Mouse (Mus musculus) large intestine, adult 2 months (tissue): ENCODE results near the gene Gm3685. TPM values are rescaled to one million over a fixed set of nuclear protein-coding genes. Genes with fewer than 3 reads are reported as not detected.
"Not testable (repeated sequence)": the region's sequence is repeated elsewhere in the genome, so short reads cannot be mapped to it uniquely, and the experiment has no call there.

Experiments used
- DNase-seq: peaks from one replicate; pipeline ENCODE4 v3.0.0-alpha.2; 2012; ENCODE audit warnings: low read depth, low spot score
- WGBS: fragments of 180-500 bp; shearing (Covaris S2); methylation state at CpG from one replicate; pipeline ENCODE4 v1.1.7; 2018; 5-methylcytosine and 5-hydroxymethylcytosine counted together
- polyA plus RNA-seq: library from polyadenylated mRNA; depleted of rRNA; stranded (reverse); fragments of >200 nt; gene quantifications from 2 replicates; pipeline ENCODE4 v1.2.3, GENCODE M21; 2012; rRNA removed

Gm3685 gene
- not detected in 2 replicates for polyA plus RNA-seq

DNA sequence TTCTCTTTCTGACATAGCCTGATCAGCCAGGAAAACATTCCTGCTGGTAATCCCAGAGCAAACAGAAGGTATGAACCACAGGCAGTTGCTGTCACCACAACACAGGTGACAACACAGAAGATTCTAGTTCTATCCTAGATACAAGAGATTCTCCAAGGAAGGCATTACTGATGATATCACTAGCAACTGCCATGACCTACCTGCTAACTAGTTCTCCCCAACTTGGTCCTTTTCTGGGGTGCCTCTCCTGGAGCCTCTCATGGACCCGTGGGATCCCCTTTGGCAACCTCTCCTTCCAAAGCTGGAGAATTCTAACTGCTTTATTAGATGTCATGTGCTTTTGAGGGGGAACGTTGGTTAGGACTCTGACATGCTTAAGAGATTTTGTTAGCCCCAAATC lies at the start of gene Gm3685:
Gm3685 (minus strand) TSS at position 101 of the 400 bp plus-strand sequence.
- WGBS = no CpG with 5 or more reads among the region's 2 CpGs
- not testable (repeated sequence) for DNase-seq

DNA sequence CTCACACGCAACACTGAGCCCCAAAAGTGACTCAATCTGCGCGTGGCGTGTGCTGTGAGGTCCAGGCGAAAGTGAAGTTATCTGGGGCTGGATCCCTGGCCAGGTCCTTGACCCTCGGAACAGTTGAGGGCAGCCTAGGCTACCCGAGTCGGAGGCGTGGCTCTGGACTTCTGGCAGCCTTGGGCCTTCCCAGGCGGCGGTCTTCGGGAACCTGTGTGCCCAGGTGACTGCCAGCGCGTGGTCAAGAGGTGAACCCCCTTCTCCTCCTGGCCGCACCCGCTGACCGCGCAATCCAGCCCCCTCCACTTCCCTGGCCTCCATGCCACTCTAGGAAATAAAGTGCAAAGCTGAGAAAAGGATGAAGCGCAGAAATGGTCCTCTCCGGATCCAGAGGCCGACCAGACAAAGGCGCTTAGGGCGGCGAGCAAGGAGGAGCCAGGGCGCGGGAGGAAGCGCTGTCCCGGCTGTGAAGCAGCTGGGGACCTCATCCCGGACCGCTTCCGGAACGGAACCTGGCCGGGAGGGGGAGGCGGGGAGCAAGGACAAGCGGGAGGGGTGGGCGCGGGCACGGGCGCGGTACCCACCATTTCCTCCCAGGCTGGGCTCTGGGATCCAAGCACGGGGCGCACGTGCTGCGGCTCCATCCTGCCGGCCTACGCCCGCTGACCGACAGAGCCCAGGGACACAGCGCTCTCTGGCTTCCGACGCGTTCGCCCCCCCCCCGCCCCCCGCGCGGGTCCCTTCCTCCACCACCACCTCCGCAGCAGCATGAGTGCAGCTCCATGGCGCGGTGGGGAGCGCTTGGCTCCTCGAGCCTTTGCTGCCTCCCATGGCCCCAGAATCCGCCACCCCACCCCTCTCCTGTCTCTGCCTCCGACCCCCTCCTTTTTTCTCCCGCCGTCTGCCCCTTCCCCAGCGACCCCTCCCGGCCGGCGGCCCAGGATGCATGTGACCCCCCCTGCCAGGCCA lies 17.7 kb downstream of the Gm3685 start, which contains the start of gene Gm10406:
Gm10406 (minus strand) TSS at position 669 of the 969 bp plus-strand sequence.
- DNase-seq = not testable (repeated sequence)
- WGBS = 2% methylated on average over 56 of the region's 70 CpGs

DNA sequence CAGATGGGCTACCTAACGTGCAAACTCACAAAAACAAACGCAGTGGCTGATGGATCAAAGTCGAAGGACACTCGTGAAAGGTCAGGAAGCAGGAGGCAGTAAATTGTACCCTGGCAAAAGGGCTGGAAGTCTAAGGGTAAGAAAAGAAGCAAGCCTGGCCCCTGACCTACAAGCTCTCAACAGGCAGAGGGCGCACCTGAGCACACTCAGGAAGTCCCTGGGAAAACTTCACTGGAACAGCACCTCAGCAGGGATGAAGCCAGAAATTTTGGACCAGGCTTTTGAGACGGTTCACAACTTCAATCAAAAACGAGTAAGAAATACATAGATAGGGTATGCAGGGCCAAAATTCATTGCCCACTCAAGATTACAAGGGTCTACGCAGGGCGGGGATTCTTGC lies 18.5 kb downstream of the Gm3685 start:
- WGBS = 9% methylated on average over 9 of the region's 9 CpGs
- not testable (repeated sequence) for DNase-seq

Other genes starting within 250 kb of the Gm3685 start
- not detected in 2 replicates for gene Gm3642, start 204.7 kb downstream of the Gm3685 start, polyA plus RNA-seq
- 0.10 TPM in 1 of 2 replicates, not detected in the other for gene Gm3667, start 155.0 kb downstream of the Gm3685 start, polyA plus RNA-seq
- not detected in 2 replicates for gene Gm6356, start 71.2 kb downstream of the Gm3685 start, polyA plus RNA-seq
- gene Gm10406, start 17.5 kb downstream of the Gm3685 start, polyA plus RNA-seq = 0.14 TPM in 1 of 2 replicates, not detected in the other
- gene Gm3696, start 55.7 kb upstream of the Gm3685 start, polyA plus RNA-seq = not detected in 2 replicates
- not detected in 2 replicates for gene Gm6676, start 80.4 kb upstream of the Gm3685 start, polyA plus RNA-seq
- gene Gm3512, start 129.6 kb upstream of the Gm3685 start, polyA plus RNA-seq = 0.11 TPM in 1 of 2 replicates, not detected in the other
- gene Gm16434, start 149.6 kb upstream of the Gm3685 start, polyA plus RNA-seq = not detected in 2 replicates
- gene Gm3727, start 219.7 kb upstream of the Gm3685 start, polyA plus RNA-seq = not detected in 2 replicates